8 mouse cellular contexts compared by ENCODE assay signal in genomic region chr5:31526354-31527116, GRCm38 (mm10). TPM values are rescaled to one million over a fixed set of nuclear protein-coding genes. Genes with fewer than 3 reads are reported as not detected.
DNase-seq lines count a peak whose midpoint lies in the region; ATAC-seq and TF ChIP-seq lines count a peak whose summit lies in the region.

TSS of gene Slc4a1ap (plus strand) at chr5:31526995.

- peak; percentile 61; the same call in 1 of the 2 replicates for TF ChIP-seq EP300 in lung, postnatal 0 days (IDR thresholded peaks at IDR 0.05)

- H3K9ac ChIP-seq in lung, postnatal 0 days (replicated peaks; ENCODE audit: low read depth), result peak within 1 kb of the TSS; percentile 82

- under 1% methylated on average over 28 of the region's 28 CpGs for WGBS in hindbrain, embryonic 10.5 days
- under 1% methylated on average over 28 of the region's 28 CpGs for WGBS in lung, postnatal 0 days

- no peaks in the 10 kb centered on the region for H3K27me3 ChIP-seq in hindbrain, embryonic 10.5 days (ENCODE audit: insufficient read depth, poor library complexity, severe bottlenecking)
- H3K27me3 ChIP-seq in lung, postnatal 0 days (replicated peaks; ENCODE audit: insufficient read depth, low read length), result no peaks in the 10 kb centered on the region

- H3K4me1 ChIP-seq in hindbrain, embryonic 10.5 days (replicated peaks), result peaks cover 24% of the 10 kb centered on the region
- peaks cover 4% of the 10 kb centered on the region; the same call in 1 of the 2 replicates for H3K4me1 ChIP-seq in lung, postnatal 0 days (ENCODE audit: insufficient read depth, low read depth, low read length)

- peak within 1 kb of the TSS; percentile 97 for H3K4me2 ChIP-seq in lung, postnatal 0 days (replicated peaks; ENCODE audit: low read depth, low read length)

- DNase-seq in MN1 (ENCODE audit: low spot score), result peak; percentile 82
- peak; percentile 86 for DNase-seq in cerebellum, adult 9-10 months
- peak; percentile 79 for DNase-seq in hindbrain, embryonic 10.5 days (ENCODE audit: low spot score)
- DNase-seq in layer of hippocampus, adult 9-11 months, result peak; percentile 74
- peak; percentile 87 for DNase-seq in lung, postnatal 0 days (ENCODE audit: low spot score)
- DNase-seq in ovary, postnatal 14 days (ENCODE audit: low spot score), result peak; percentile 77
- DNase-seq in thymus, postnatal 14 days, result peak; percentile 86

- H3K27ac ChIP-seq in hindbrain, embryonic 10.5 days, result peak within 1 kb of the TSS; percentile 97
- peak within 1 kb of the TSS; percentile 72 for H3K27ac ChIP-seq in lung, postnatal 0 days (ENCODE audit: low read length)

- no peaks in the 10 kb centered on the region for H3K9me3 ChIP-seq in hindbrain, embryonic 10.5 days
- no peaks in the 10 kb centered on the region for H3K9me3 ChIP-seq in lung, postnatal 0 days (ENCODE audit: low read length)

- TF ChIP-seq CTCF in lung, postnatal 0 days (IDR thresholded peaks at IDR 0.05), result no peak

- peak; percentile 97 for ATAC-seq in frontal cortex, adult (ENCODE audit: low TSS enrichment)
- peak; percentile 91 for ATAC-seq in lung, postnatal 0 days

- peak within 1 kb of the TSS; percentile 98 for H3K4me3 ChIP-seq in hindbrain, embryonic 10.5 days
- H3K4me3 ChIP-seq in lung, postnatal 0 days (ENCODE audit: low read depth, low read length), result peak within 1 kb of the TSS; percentile 90

- peaks cover 45% of the 10 kb centered on the region for H3K36me3 ChIP-seq in hindbrain, embryonic 10.5 days
- peaks cover 10% of the 10 kb centered on the region; the same call in 1 of the 2 replicates for H3K36me3 ChIP-seq in lung, postnatal 0 days (ENCODE audit: insufficient read depth, low read length)

RNA-seq across cellular contexts. Expression of gene Slc4a1ap, which starts in this region (rescaled TPM):
- polyA plus RNA-seq in hindbrain, embryonic 10.5 days (2016; fragmentation: Nextera tagmentation; extraction: Ambion mirVana), result 24.0 and 29.5 TPM in 2 replicates
- polyA plus RNA-seq in lung, postnatal 0 days (2015; fragmentation: Nextera tagmentation; extraction: Ambion mirVana), result 15.0 and 16.2 TPM in 2 replicates

Comparison
In these comparisons a context has a peak if more than half of its experiments do, and no peak if none do; other contexts are left out.
1. Peak in every context shown above with its lines: DNase-seq, ATAC-seq, H3K4me3 ChIP-seq and H3K27ac ChIP-seq.